Mouse (Mus musculus) limb, embryonic 10.5 days (tissue): ENCODE data around the gene Endov. TPM values are rescaled to one million over a fixed set of nuclear protein-coding genes. Genes with fewer than 3 reads are reported as not detected.

Experiments used
- DNase-seq: peaks from one replicate; pipeline ENCODE4 v3.0.0-alpha.2; 2017; ENCODE audit warnings: low spot score
- H3K27ac ChIP-seq: fragments of 300-500 bp; sonication (generic); 2 replicates; pipeline ENCODE4 v1.5.1; 2016; ENCODE audit warnings: mild to moderate bottlenecking
- H3K27me3 ChIP-seq: fragments of 300-500 bp; sonication (generic); 2 replicates; pipeline ENCODE4 v1.6.1; 2016; ENCODE audit warnings: low read depth, mild to moderate bottlenecking; ENCODE audit not compliant: poor library complexity, severe bottlenecking
- H3K36me3 ChIP-seq: fragments of 300-500 bp; sonication (generic); 2 replicates; pipeline ENCODE4 v1.6.1; 2016; ENCODE audit warnings: mild to moderate bottlenecking, moderate library complexity
- H3K4me1 ChIP-seq: fragments of 300-500 bp; sonication (generic); 2 replicates; pipeline ENCODE4 v1.6.1; 2016
- H3K4me3 ChIP-seq: fragments of 300-500 bp; sonication (generic); 2 replicates; pipeline ENCODE4 v1.5.1; 2016; ENCODE audit warnings: mild to moderate bottlenecking, moderate library complexity
- H3K9me3 ChIP-seq: fragments of 300-500 bp; sonication (generic); replicated peaks from 2 replicates; pipeline ENCODE4 v1.6.1; 2016; ENCODE audit warnings: mild to moderate bottlenecking
- WGBS: fragments of 180-500 bp; shearing (Covaris S2); methylation state at CpG from one replicate; pipeline ENCODE4 v1.1.7; 2016; 5-methylcytosine and 5-hydroxymethylcytosine counted together
- polyA plus RNA-seq: library from polyadenylated mRNA; unstranded; fragments of >200 nt; fragmentation: Nextera tagmentation; extraction: Ambion mirVana; gene quantifications from 2 replicates; pipeline ENCODE4 v1.2.1, GENCODE M21; 2016

The Endov gene
- 22.7 and 27.2 TPM in 2 replicates for polyA plus RNA-seq

- peak; percentile 100 for DNase-seq
- under 1% methylated on average over 66 of the region's 66 CpGs for WGBS
- Histone ChIP-seq H3K27me3 (no peaks in the 10 kb centered on the region), H3K4me3 (peak within 1 kb of the TSS; percentile 76), H3K27ac (peak within 1 kb of the TSS; percentile 96), H3K36me3 (peaks cover 29% of the 10 kb centered on the region), H3K4me1 (peaks cover 32% of the 10 kb centered on the region), H3K9me3 (no peaks in the 10 kb centered on the region)
These were observed at the start of gene Endov for GRCm38 (mm10) chr11:119490861-119491689. TSS of gene Endov (plus strand) at chr11:119491347.

GRCm38 (mm10) chr11:119442199-119442598, 48.9 kb upstream of the Endov start:
- Histone ChIP-seq H3K9me3 (no peaks in the 10 kb centered on the region), H3K4me1 (peaks cover 7% of the 10 kb centered on the region), H3K4me3 (no peak overlapping the region), H3K27ac (no peak overlapping the region), H3K27me3 (no peaks in the 10 kb centered on the region), H3K36me3 (peaks cover 24% of the 10 kb centered on the region)
- no peak for DNase-seq
- WGBS: 96% methylated on average over 8 of the region's 8 CpGs

- 94% methylated on average over 9 of the region's 9 CpGs for WGBS
- no peak overlapping the region for H3K4me3 ChIP-seq
- no peaks in the 10 kb centered on the region for H3K27me3 ChIP-seq
- H3K27ac ChIP-seq: no peak overlapping the region
- no peaks in the 10 kb centered on the region for H3K9me3 ChIP-seq
- DNase-seq: no peak
- peaks cover 21% of the 10 kb centered on the region for H3K36me3 ChIP-seq
- H3K4me1 ChIP-seq: peaks cover 6% of the 10 kb centered on the region
These were observed 47.7 kb upstream of the Endov start for GRCm38 (mm10) chr11:119443442-119443841.

GRCm38 (mm10) chr11:119456097-119456496, 35.0 kb upstream of the Endov start:
- Histone ChIP-seq H3K4me1 (no peaks in the 10 kb centered on the region), H3K4me3 (no peak overlapping the region), H3K27ac (no peak overlapping the region), H3K9me3 (no peaks in the 10 kb centered on the region), H3K36me3 (no peaks in the 10 kb centered on the region), H3K27me3 (no peaks in the 10 kb centered on the region)
- no peak for DNase-seq
- 91% methylated on average over 4 of the region's 4 CpGs for WGBS

GRCm38 (mm10) chr11:119477876-119478275, 13.3 kb upstream of the Endov start:
- no peaks in the 10 kb centered on the region for H3K27me3 ChIP-seq
- no peaks in the 10 kb centered on the region for H3K4me1 ChIP-seq
- 98% methylated on average over 4 of the region's 4 CpGs for whole genome bisulfite sequencing
- H3K9me3 ChIP-seq: no peaks in the 10 kb centered on the region
- peaks cover 25% of the 10 kb centered on the region for H3K36me3 ChIP-seq
- H3K27ac ChIP-seq: no peak overlapping the region
- no peak for DNase-seq
- no peak overlapping the region for H3K4me3 ChIP-seq

- peak overlapping the region; percentile 96 for H3K27ac ChIP-seq
- H3K36me3 ChIP-seq: peaks cover 29% of the 10 kb centered on the region
- peaks cover 32% of the 10 kb centered on the region for H3K4me1 ChIP-seq
- no peak for DNase-seq
- H3K9me3 ChIP-seq: no peaks in the 10 kb centered on the region
- H3K27me3 ChIP-seq: no peaks in the 10 kb centered on the region
- 6% methylated on average over 27 of the region's 27 CpGs for WGBS
- H3K4me3 ChIP-seq: peak overlapping the region; percentile 76
These were observed 542 bp downstream of the Endov start for GRCm38 (mm10) chr11:119491690-119492087.

GRCm38 (mm10) chr11:119492830-119493229, 1.7 kb downstream of the Endov start:
- 94% methylated on average over 6 of the region's 6 CpGs for WGBS
- no peaks in the 10 kb centered on the region for H3K9me3 ChIP-seq
- no peaks in the 10 kb centered on the region for H3K27me3 ChIP-seq
- DNase-seq: no peak
- H3K27ac ChIP-seq: no peak overlapping the region
- H3K4me3 ChIP-seq: peak overlapping the region; percentile 76
- peaks cover 32% of the 10 kb centered on the region for H3K36me3 ChIP-seq
- peaks cover 32% of the 10 kb centered on the region for H3K4me1 ChIP-seq

GRCm38 (mm10) chr11:119493516-119493915, 2.4 kb downstream of the Endov start:
- no peaks in the 10 kb centered on the region for H3K9me3 ChIP-seq
- WGBS: 77% methylated on average over 4 of the region's 4 CpGs
- peaks cover 32% of the 10 kb centered on the region for H3K4me1 ChIP-seq
- H3K27ac ChIP-seq: no peak overlapping the region
- no peaks in the 10 kb centered on the region for H3K27me3 ChIP-seq
- H3K36me3 ChIP-seq: peaks cover 39% of the 10 kb centered on the region
- no peak overlapping the region for H3K4me3 ChIP-seq
- DNase-seq: no peak

GRCm38 (mm10) chr11:119496147-119496546, 5.0 kb downstream of the Endov start:
- peaks cover 65% of the 10 kb centered on the region for H3K36me3 ChIP-seq
- 94% methylated on average over 5 of the region's 5 CpGs for WGBS
- H3K27me3 ChIP-seq: no peaks in the 10 kb centered on the region
- H3K27ac ChIP-seq: no peak overlapping the region
- peaks cover 17% of the 10 kb centered on the region for H3K4me1 ChIP-seq
- no peaks in the 10 kb centered on the region for H3K9me3 ChIP-seq
- no peak overlapping the region for H3K4me3 ChIP-seq
- DNase-seq: no peak

GRCm38 (mm10) chr11:119497451-119497850, 6.3 kb downstream of the Endov start:
- Histone ChIP-seq H3K27ac (no peak overlapping the region), H3K4me3 (no peak overlapping the region), H3K36me3 (peaks cover 78% of the 10 kb centered on the region), H3K4me1 (peaks cover 10% of the 10 kb centered on the region), H3K9me3 (no peaks in the 10 kb centered on the region), H3K27me3 (no peaks in the 10 kb centered on the region)
- DNase-seq: no peak
- 84% methylated on average over 4 of the region's 4 CpGs for WGBS

GRCm38 (mm10) chr11:119499297-119499696, 8.2 kb downstream of the Endov start:
- no peaks in the 10 kb centered on the region for H3K4me1 ChIP-seq
- no peaks in the 10 kb centered on the region for H3K27me3 ChIP-seq
- no peaks in the 10 kb centered on the region for H3K9me3 ChIP-seq
- no peak for DNase-seq
- 96% methylated on average over 4 of the region's 4 CpGs for WGBS
- H3K4me3 ChIP-seq: no peak overlapping the region
- peaks cover 86% of the 10 kb centered on the region for H3K36me3 ChIP-seq
- H3K27ac ChIP-seq: no peak overlapping the region

GRCm38 (mm10) chr11:119500011-119500410, 8.9 kb downstream of the Endov start:
- Histone ChIP-seq H3K4me1 (no peaks in the 10 kb centered on the region), H3K27ac (no peak overlapping the region), H3K27me3 (no peaks in the 10 kb centered on the region), H3K4me3 (no peak overlapping the region), H3K9me3 (no peaks in the 10 kb centered on the region), H3K36me3 (peaks cover 89% of the 10 kb centered on the region)
- DNase-seq: no peak
- 90% methylated on average over 2 of the region's 2 CpGs for WGBS

- no peak overlapping the region for H3K27ac ChIP-seq
- H3K36me3 ChIP-seq: peaks cover 98% of the 10 kb centered on the region
- H3K4me3 ChIP-seq: no peak overlapping the region
- H3K27me3 ChIP-seq: no peaks in the 10 kb centered on the region
- H3K9me3 ChIP-seq: no peaks in the 10 kb centered on the region
- no peaks in the 10 kb centered on the region for H3K4me1 ChIP-seq
- DNase-seq: peak; percentile 86
These were observed 12.5 kb downstream of the Endov start for GRCm38 (mm10) chr11:119503675-119504074.
